Mouse (Mus musculus) kidney, postnatal 4 days (tissue): ENCODE data around the gene Ubiad1.

Source experiments
- DNase-seq, 2 experiments: peaks; one replicate each; pipeline ENCODE4 v3.0.0; 2021; ENCODE audit warnings: mixed read lengths in 2 of 2

Gene Ubiad1

GRCm38 (mm10) chr4:148444250-148444967 is at the start of gene Ubiad1:
Ubiad1 (minus strand) TSS chr4:148444771.
- DNase-seq: peak; percentile 93 to 94

- no peak for DNase-seq
Measured at GRCm38 (mm10) chr4:148491448-148491847, 46.9 kb upstream of the Ubiad1 start.

- peak in 1 of 2 experiments; percentile 38 for DNase-seq
Measured at GRCm38 (mm10) chr4:148490502-148490901, 45.9 kb upstream of the Ubiad1 start.

- no peak for DNase-seq
Measured at GRCm38 (mm10) chr4:148487841-148488240, 43.3 kb upstream of the Ubiad1 start.

- DNase-seq: no peak
Measured at GRCm38 (mm10) chr4:148484511-148484910, 39.9 kb upstream of the Ubiad1 start.

- no peak for DNase-seq
Measured at GRCm38 (mm10) chr4:148481557-148482168, 37.1 kb upstream of the Ubiad1 start.

- no peak for DNase-seq
Measured at GRCm38 (mm10) chr4:148480245-148480644, 35.7 kb upstream of the Ubiad1 start.

GRCm38 (mm10) chr4:148473496-148473895 is 28.9 kb upstream of the Ubiad1 start:
- peak in 1 of 2 experiments; percentile 31 for DNase-seq

- no peak for DNase-seq
Measured at GRCm38 (mm10) chr4:148472436-148473174, 28.0 kb upstream of the Ubiad1 start.

GRCm38 (mm10) chr4:148471363-148471806 is 26.8 kb upstream of the Ubiad1 start:
- DNase-seq: no peak

GRCm38 (mm10) chr4:148469487-148470252 is 25.1 kb upstream of the Ubiad1 start:
- DNase-seq: no peak

- no peak for DNase-seq
Measured at GRCm38 (mm10) chr4:148468396-148468795, 23.8 kb upstream of the Ubiad1 start.

GRCm38 (mm10) chr4:148466511-148467079 is 22.0 kb upstream of the Ubiad1 start:
- DNase-seq: no peak

- DNase-seq: no peak
Measured at GRCm38 (mm10) chr4:148464869-148465268, 20.3 kb upstream of the Ubiad1 start.

- DNase-seq: no peak
Measured at GRCm38 (mm10) chr4:148464301-148464700, 19.7 kb upstream of the Ubiad1 start.

GRCm38 (mm10) chr4:148463208-148463960 is 18.8 kb upstream of the Ubiad1 start:
- peak in 1 of 2 experiments; percentile 45 for DNase-seq

- peak in 1 of 2 experiments; percentile 28 for DNase-seq
Measured at GRCm38 (mm10) chr4:148462717-148463116, 18.1 kb upstream of the Ubiad1 start.

GRCm38 (mm10) chr4:148461772-148462171 is 17.2 kb upstream of the Ubiad1 start:
- DNase-seq: no peak

GRCm38 (mm10) chr4:148460656-148461284 is 16.2 kb upstream of the Ubiad1 start:
- DNase-seq: no peak

- no peak for DNase-seq
Measured at GRCm38 (mm10) chr4:148455477-148456025, 11.0 kb upstream of the Ubiad1 start.

- DNase-seq: no peak
Measured at GRCm38 (mm10) chr4:148453707-148454106, 9.1 kb upstream of the Ubiad1 start.
